9 mouse cellular contexts compared by ENCODE assay signal in the genomic region with DNA sequence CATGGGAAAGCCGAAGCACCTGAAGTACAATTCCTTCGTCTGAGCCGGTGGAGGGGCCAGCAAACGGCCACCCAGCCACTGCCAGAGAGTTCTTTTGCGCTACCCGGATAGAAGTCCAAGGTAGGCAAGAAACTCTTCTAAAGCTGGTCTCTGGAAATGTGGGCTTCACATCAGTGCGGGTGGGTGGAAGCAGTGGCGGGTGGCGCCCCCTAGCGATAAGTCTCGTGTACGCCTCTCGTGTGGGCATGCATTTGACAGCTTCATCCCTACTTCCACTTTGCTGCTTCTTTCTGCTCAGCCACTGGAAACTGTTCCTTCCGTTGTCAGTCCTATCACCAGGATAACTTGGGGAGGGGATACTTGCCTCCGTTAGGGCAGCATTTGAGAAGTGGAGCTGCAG. TPM values are rescaled to one million over a fixed set of nuclear protein-coding genes. Genes with fewer than 3 reads are reported as not detected.
DNase-seq lines count a peak whose midpoint lies in the region; ATAC-seq and TF ChIP-seq lines count a peak whose summit lies in the region.
"Had no signal": no experiment of that assay in that cellular context is flagged by ENCODE, and none has a peak within 500 bp of the region (broad histone marks: within the 10 kb centered on the region; RNA-seq: fewer than 3 reads in every experiment).

No protein-coding gene starts in this region.

- DNase-seq in hindbrain, embryonic 10.5 days (ENCODE audit: low spot score) = peak; percentile 57
- DNase-seq in spleen, adult 2 months (ENCODE audit: low read depth in 1 of 2, low spot score in 2 of 2) = no peak
- DNase-seq in spleen, adult 12 weeks (ENCODE audit: low spot score) = no peak
- peak; percentile 56 to 83 for DNase-seq in cerebellum, postnatal 14 days
- DNase-seq in lung, postnatal 14 days = peak; percentile 48
- no peak for DNase-seq in frontal cortex, postnatal 25 days (ENCODE audit: low spot score in 2 of 2)
- no peak for DNase-seq in ovary, adult 18-20 months (ENCODE audit: low spot score)

- H3K4me1 ChIP-seq in hindbrain, embryonic 10.5 days (replicated peaks) = peaks cover 33% of the 10 kb centered on the region
- peaks cover 5% of the 10 kb centered on the region; the same call in 1 of the 2 replicates for H3K4me1 ChIP-seq in hindbrain, embryonic 12.5 days
- H3K4me1 ChIP-seq in spleen, adult 2 months (ENCODE audit: control insufficient read depth, insufficient read depth, insufficient read length) = no peaks in the 10 kb centered on the region

- no peak overlapping the region for H3K4me2 ChIP-seq in hindbrain, embryonic 12.5 days (replicated peaks)
- H3K4me2 ChIP-seq: lung, embryonic 15.5 days had no signal

- H3K9ac ChIP-seq in hindbrain, embryonic 12.5 days = no peak overlapping the region
- H3K9ac ChIP-seq: lung, embryonic 15.5 days had no signal

- no peak for ATAC-seq in hindbrain, embryonic 12.5 days (ENCODE audit: low FRiP score)

- WGBS in hindbrain, embryonic 10.5 days = 41% methylated on average over 15 of the region's 15 CpGs
- WGBS in hindbrain, embryonic 12.5 days = 46% methylated on average over 15 of the region's 15 CpGs
- 51% methylated on average over 15 of the region's 15 CpGs for WGBS in spleen, adult 2 months

- no peak overlapping the region for H3K27ac ChIP-seq in hindbrain, embryonic 10.5 days
- H3K27ac ChIP-seq in hindbrain, embryonic 12.5 days = no peak overlapping the region
- no peak overlapping the region for H3K27ac ChIP-seq in spleen, adult 2 months (ENCODE audit: insufficient read depth, low read length)
- H3K27ac ChIP-seq: lung, embryonic 15.5 days had no signal

- TF ChIP-seq POLR2A in spleen, adult 2 months (IDR thresholded peaks at IDR 0.05; ENCODE audit: low read depth, low read length) = no peak

- H3K9me3 ChIP-seq in hindbrain, embryonic 10.5 days = no peaks in the 10 kb centered on the region
- H3K9me3 ChIP-seq in hindbrain, embryonic 12.5 days (replicated peaks) = no peaks in the 10 kb centered on the region
- H3K9me3 ChIP-seq: lung, embryonic 15.5 days had no signal

- peak; percentile 42; the same call in 1 of the 2 replicates for TF ChIP-seq CTCF in spleen, adult 2 months (IDR thresholded peaks at IDR 0.05; ENCODE audit: extremely low read depth, insufficient read depth, insufficient read length, insufficient replicate concordance)

- H3K27me3 ChIP-seq in hindbrain, embryonic 10.5 days (ENCODE audit: insufficient read depth, poor library complexity, severe bottlenecking) = peaks cover 9% of the 10 kb centered on the region; the same call in 1 of the 2 replicates
- peaks cover under 1% of the 10 kb centered on the region; the same call in 1 of the 2 replicates for H3K27me3 ChIP-seq in hindbrain, embryonic 12.5 days
- H3K27me3 ChIP-seq in spleen, adult 2 months (ENCODE audit: control insufficient read depth, insufficient read depth, low read length) = no peaks in the 10 kb centered on the region

- H3K4me3 ChIP-seq in hindbrain, embryonic 10.5 days = no peak overlapping the region
- H3K4me3 ChIP-seq in hindbrain, embryonic 12.5 days = no peak overlapping the region
- H3K4me3 ChIP-seq in spleen, adult 2 months (ENCODE audit: extremely low read depth, insufficient read depth, insufficient read length) = no peak overlapping the region
- H3K4me3 ChIP-seq: lung, embryonic 15.5 days had no signal

- H3K36me3 ChIP-seq in hindbrain, embryonic 10.5 days = no peaks in the 10 kb centered on the region
- no peaks in the 10 kb centered on the region for H3K36me3 ChIP-seq in hindbrain, embryonic 12.5 days
- no peaks in the 10 kb centered on the region for H3K36me3 ChIP-seq in spleen, adult 2 months (ENCODE audit: control insufficient read depth, insufficient read depth, low read length)
- H3K36me3 ChIP-seq: lung, embryonic 15.5 days had no signal

RNA-seq across cellular contexts. Expression of gene Zap70, which starts 15.1 kb away (rescaled TPM):
- 0.25 and 0.43 TPM in 2 replicates for polyA plus RNA-seq in hindbrain, embryonic 10.5 days (2016; fragmentation: Nextera tagmentation; extraction: Ambion mirVana)
- polyA plus RNA-seq in hindbrain, embryonic 12.5 days (2016; fragmentation: Nextera tagmentation; extraction: Ambion mirVana) = 0.34 and 0.39 TPM in 2 replicates
- polyA plus RNA-seq in spleen, adult 2 months (2012; rRNA removed) = 40.5 and 59.0 TPM in 2 replicates

RNA-seq across cellular contexts. Expression of gene Actr1b, which starts 32.2 kb away (rescaled TPM):
- polyA plus RNA-seq in hindbrain, embryonic 10.5 days (2016; fragmentation: Nextera tagmentation; extraction: Ambion mirVana) = 135 and 147 TPM in 2 replicates
- polyA plus RNA-seq in hindbrain, embryonic 12.5 days (2016; fragmentation: Nextera tagmentation; extraction: Ambion mirVana) = 98.8 and 104 TPM in 2 replicates
- polyA plus RNA-seq in spleen, adult 2 months (2012; rRNA removed) = 76.6 and 85.5 TPM in 2 replicates

RNA-seq across cellular contexts. Expression of gene 4933424G06Rik, which starts 36.5 kb away (rescaled TPM):
- polyA plus RNA-seq in hindbrain, embryonic 10.5 days (2016; fragmentation: Nextera tagmentation; extraction: Ambion mirVana) = 0.15 and 0.22 TPM in 2 replicates
- not detected in 2 replicates for polyA plus RNA-seq in hindbrain, embryonic 12.5 days (2016; fragmentation: Nextera tagmentation; extraction: Ambion mirVana)
- polyA plus RNA-seq in spleen, adult 2 months (2012; rRNA removed) = not detected in 2 replicates
- polyA plus RNA-seq: lung, embryonic 15.5 days had no signal

RNA-seq across cellular contexts. Expression of gene Cox5b, which starts 55.2 kb away (rescaled TPM):
- 566 and 596 TPM in 2 replicates for polyA plus RNA-seq in hindbrain, embryonic 10.5 days (2016; fragmentation: Nextera tagmentation; extraction: Ambion mirVana)
- polyA plus RNA-seq in hindbrain, embryonic 12.5 days (2016; fragmentation: Nextera tagmentation; extraction: Ambion mirVana) = 430 and 502 TPM in 2 replicates
- polyA plus RNA-seq in spleen, adult 2 months (2012; rRNA removed) = 160 and 241 TPM in 2 replicates

Comparison
In these comparisons a context has a peak if more than half of its experiments do, and no peak if none do; other contexts are left out.
1. DNase-seq: peak in hindbrain, embryonic 10.5 days (single experiment), cerebellum, postnatal 14 days (2 of 2) and lung, postnatal 14 days (single experiment); none in spleen, adult 2 months (0 of 2), spleen, adult 12 weeks (single experiment), frontal cortex, postnatal 25 days (0 of 2) and ovary, adult 18-20 months (single experiment).
2. RNA of gene Zap70, which starts 15.1 kb away (polyA plus RNA-seq): 40.5 to 59.0 TPM in spleen, adult 2 months; 0.25 to 0.43 TPM in hindbrain, embryonic 10.5 days and 0.34 to 0.39 TPM in hindbrain, embryonic 12.5 days; every median in the first group is over 10 times any median in the second.